Mouse (Mus musculus) heart, embryonic 15.5 days (tissue): ENCODE measurements around the gene Ackr3. TPM values are rescaled to one million over a fixed set of nuclear protein-coding genes. Genes with fewer than 3 reads are reported as not detected.

Source experiments
- ATAC-seq: fragments of 200-750 bp; cut with Nextera tagmentation; replicated peaks from 2 replicates; pipeline ENCODE4 v1.8.0; 2017; ENCODE audit warnings: low read depth, moderate TSS enrichment; ENCODE audit not compliant: insufficient number of reproducible peaks, insufficient read depth, low FRiP score
- H3K27ac ChIP-seq: fragments of 300-500 bp; sonication (generic); 2 replicates; pipeline ENCODE4 v1.5.1; 2015; ENCODE audit warnings: mild to moderate bottlenecking, inconsistent platforms
- H3K27me3 ChIP-seq: fragments of 300-500 bp; sonication (generic); 2 replicates; pipeline ENCODE4 v1.6.1; 2015; ENCODE audit warnings: inconsistent platforms
- H3K36me3 ChIP-seq: fragments of 300-500 bp; sonication (generic); 2 replicates; pipeline ENCODE4 v1.6.1; 2015; ENCODE audit warnings: mild to moderate bottlenecking, inconsistent platforms
- H3K4me1 ChIP-seq: fragments of 300-500 bp; sonication (generic); replicated peaks from 2 replicates; pipeline ENCODE4 v1.6.1; 2015; ENCODE audit warnings: inconsistent platforms
- H3K4me2 ChIP-seq: fragments of 300-500 bp; sonication (generic); 2 replicates; pipeline ENCODE4 v1.6.1; 2015; ENCODE audit warnings: inconsistent platforms, mild to moderate bottlenecking, moderate library complexity
- H3K4me3 ChIP-seq: fragments of 300-500 bp; sonication (generic); 2 replicates; pipeline ENCODE4 v1.5.1; 2015; ENCODE audit warnings: mild to moderate bottlenecking, inconsistent platforms
- H3K9ac ChIP-seq: fragments of 300-500 bp; sonication (generic); 2 replicates; pipeline ENCODE4 v1.6.1; 2015; ENCODE audit warnings: mild to moderate bottlenecking, inconsistent platforms
- H3K9me3 ChIP-seq: fragments of 300-500 bp; sonication (generic); replicated peaks from 2 replicates; pipeline ENCODE4 v1.6.1; 2016; ENCODE audit warnings: inconsistent platforms
- WGBS: fragments of 180-500 bp; shearing (Covaris S2); methylation state at CpG from one replicate; pipeline ENCODE4 v1.1.7; 2015; ENCODE audit warnings: mixed read lengths; 5-methylcytosine and 5-hydroxymethylcytosine counted together
- polyA plus RNA-seq: library from polyadenylated mRNA; unstranded; fragments of >200 nt; fragmentation: Nextera tagmentation; extraction: Ambion mirVana; gene quantifications from 2 replicates; pipeline ENCODE4 v1.2.1, GENCODE M21; 2015

Ackr3 gene
- polyA plus RNA-seq, 1 experiment from 2014 or later = 26.9 TPM

DNA sequence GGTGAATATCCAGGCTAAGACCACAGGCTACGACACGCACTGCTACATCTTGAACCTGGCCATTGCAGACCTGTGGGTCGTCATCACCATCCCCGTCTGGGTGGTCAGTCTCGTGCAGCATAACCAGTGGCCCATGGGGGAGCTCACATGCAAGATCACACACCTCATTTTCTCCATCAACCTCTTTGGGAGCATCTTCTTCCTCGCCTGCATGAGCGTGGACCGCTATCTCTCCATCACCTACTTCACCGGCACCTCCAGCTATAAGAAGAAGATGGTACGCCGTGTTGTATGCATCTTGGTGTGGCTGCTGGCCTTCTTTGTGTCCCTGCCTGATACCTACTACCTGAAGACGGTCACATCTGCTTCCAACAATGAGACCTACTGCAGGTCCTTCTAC lies 10.2 kb downstream of the Ackr3 start:
- ATAC-seq = no peak
- H3K36me3 ChIP-seq = peaks cover 7% of the 10 kb centered on the region
- no peak overlapping the region for H3K27ac ChIP-seq
- H3K27me3 ChIP-seq = no peaks in the 10 kb centered on the region
- H3K9me3 ChIP-seq = no peaks in the 10 kb centered on the region
- WGBS = 92% methylated on average over 12 of the region's 12 CpGs
- H3K4me2 ChIP-seq = no peak overlapping the region
- H3K4me3 ChIP-seq = no peak overlapping the region
- peaks cover 14% of the 10 kb centered on the region for H3K4me1 ChIP-seq
- H3K9ac ChIP-seq = no peak overlapping the region

DNA sequence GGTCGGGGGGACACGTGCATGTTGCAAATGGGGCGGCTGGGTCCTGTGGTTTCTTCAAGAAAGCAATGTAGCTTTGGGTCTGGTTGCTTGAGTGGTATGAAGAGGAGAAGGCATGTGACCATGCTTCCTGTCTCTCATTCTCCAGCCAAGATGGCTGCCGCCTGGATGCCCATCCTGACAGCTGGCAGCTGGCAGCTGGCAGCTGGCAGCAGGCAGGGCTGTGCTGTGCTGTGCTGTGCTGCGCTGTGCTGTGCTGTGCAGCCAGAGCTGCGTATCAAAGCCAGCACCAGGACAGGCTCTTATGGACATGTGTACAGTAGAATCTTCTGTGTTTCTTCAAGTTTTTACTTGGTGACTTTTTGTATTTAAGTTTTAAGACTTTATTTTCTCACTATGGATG lies 11.1 kb downstream of the Ackr3 start:
- H3K4me1 ChIP-seq = peaks cover 9% of the 10 kb centered on the region; the same call in 1 of the 2 replicates
- H3K27ac ChIP-seq = no peak overlapping the region
- peaks cover 7% of the 10 kb centered on the region for H3K36me3 ChIP-seq
- no peak for ATAC-seq
- no peak overlapping the region for H3K9ac ChIP-seq
- no peak overlapping the region for H3K4me3 ChIP-seq
- WGBS = 86% methylated on average over 6 of the region's 6 CpGs
- no peaks in the 10 kb centered on the region for H3K27me3 ChIP-seq
- no peak overlapping the region for H3K4me2 ChIP-seq
- H3K9me3 ChIP-seq = no peaks in the 10 kb centered on the region

DNA sequence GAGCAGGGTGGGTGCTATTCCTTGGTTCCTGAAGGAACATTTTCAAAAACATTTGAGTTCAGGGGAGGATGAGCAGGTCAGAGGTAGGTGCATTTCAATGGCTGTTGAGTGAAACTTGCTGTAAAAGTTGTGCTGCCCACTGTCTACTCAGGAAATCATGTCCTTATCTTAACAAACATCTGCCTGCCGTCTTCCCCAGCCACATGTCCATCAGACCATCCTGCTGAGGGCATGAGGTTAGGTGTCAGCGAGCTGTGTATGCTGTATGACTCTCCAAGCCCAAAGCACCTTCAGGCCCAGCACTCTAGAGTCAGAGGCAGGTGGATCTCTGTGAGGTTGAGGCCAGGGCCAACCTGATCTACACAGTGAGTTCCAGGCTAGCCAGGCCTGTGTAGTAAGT lies 12.1 kb downstream of the Ackr3 start:
- H3K4me2 ChIP-seq = no peak overlapping the region
- H3K27ac ChIP-seq = no peak overlapping the region

DNA sequence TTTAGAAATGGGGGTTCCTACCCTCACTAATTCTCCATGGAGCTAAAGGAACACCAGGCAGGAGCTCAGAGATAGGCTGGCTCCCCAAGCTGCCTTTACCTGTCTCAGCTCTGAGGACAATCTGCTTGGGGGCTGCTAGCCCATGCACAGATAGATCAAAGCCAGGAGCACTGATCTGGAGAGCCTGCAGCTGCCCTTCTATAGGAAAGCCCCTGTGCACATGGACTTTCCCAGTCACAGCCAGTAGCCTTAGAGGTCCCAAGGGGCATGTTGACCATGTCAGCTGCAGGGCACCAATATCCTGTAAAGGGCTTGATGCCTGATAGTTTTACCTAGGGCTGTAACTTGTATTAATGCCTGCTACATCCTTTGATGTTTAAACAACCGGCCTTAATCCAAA lies 12.6 kb downstream of the Ackr3 start:
- no peaks in the 10 kb centered on the region for H3K9me3 ChIP-seq
- no peaks in the 10 kb centered on the region for H3K27me3 ChIP-seq
- no peak overlapping the region for H3K4me3 ChIP-seq
- WGBS = 69% methylated on average over 1 of the region's 1 CpGs
- no peak overlapping the region for H3K27ac ChIP-seq
- H3K9ac ChIP-seq = no peak overlapping the region
- no peaks in the 10 kb centered on the region for H3K4me1 ChIP-seq
- H3K4me2 ChIP-seq = no peak overlapping the region
- H3K36me3 ChIP-seq = peaks cover 7% of the 10 kb centered on the region
- no peak for ATAC-seq

More for the DNA sequence above, 12.1 kb downstream of the Ackr3 start:
- 37% methylated on average over 2 of the region's 2 CpGs for WGBS
- H3K9ac ChIP-seq = no peak overlapping the region
- H3K27me3 ChIP-seq = no peaks in the 10 kb centered on the region
- no peak for ATAC-seq
- peaks cover 7% of the 10 kb centered on the region for H3K36me3 ChIP-seq
- H3K4me3 ChIP-seq = no peak overlapping the region
- H3K4me1 ChIP-seq = 0 out of 2 replicates have a peak, but pooled peaks cover 2% of the 10 kb centered on the region
- H3K9me3 ChIP-seq = no peaks in the 10 kb centered on the region

DNA sequence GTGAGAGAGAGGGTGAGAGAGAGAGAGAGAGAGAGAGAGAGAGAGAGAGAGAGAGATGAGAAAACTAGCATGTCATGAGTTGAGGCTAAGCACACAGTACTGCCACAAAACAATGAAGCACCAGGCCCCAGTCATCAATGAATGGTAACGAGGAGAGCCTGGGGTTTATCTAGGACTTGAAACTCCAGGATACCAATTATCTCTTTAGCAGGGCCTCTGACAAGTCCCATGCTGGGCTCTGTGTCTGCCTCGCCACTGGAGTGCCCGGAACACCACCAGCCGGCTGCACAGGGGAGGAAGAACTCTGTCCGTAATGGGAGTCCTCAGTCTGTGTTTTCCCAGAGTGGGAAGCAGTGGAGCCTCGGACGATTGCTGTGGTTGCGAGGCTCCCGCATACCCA lies 16.5 kb downstream of the Ackr3 start:
- no peak overlapping the region for H3K27ac ChIP-seq
- H3K27me3 ChIP-seq = no peaks in the 10 kb centered on the region
- H3K4me3 ChIP-seq = no peak overlapping the region
- H3K9ac ChIP-seq = no peak overlapping the region
- ATAC-seq = no peak
- no peaks in the 10 kb centered on the region for H3K36me3 ChIP-seq
- peaks cover 3% of the 10 kb centered on the region for H3K4me1 ChIP-seq
- WGBS = 26% methylated on average over 9 of the region's 9 CpGs
- H3K9me3 ChIP-seq = no peaks in the 10 kb centered on the region
- H3K4me2 ChIP-seq = no peak overlapping the region

DNA sequence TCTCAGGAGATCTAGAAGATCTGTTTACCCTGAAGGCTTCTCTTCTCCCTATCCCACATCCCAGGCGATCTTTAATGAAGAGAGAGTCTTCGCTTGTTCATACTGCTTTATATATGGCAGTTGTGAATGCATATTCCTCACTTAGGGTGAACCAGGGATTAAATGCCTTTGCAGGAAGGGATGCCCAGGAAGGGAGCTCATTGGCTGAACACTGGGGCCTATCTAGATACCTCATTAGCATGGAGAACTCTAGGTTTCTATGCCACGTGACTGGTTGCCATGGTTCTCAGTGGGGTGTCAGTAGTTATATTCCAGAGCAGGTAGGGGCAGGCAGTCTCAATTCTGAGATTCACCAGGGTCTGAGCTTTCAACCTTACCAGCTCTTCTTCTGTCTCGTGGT lies 17.1 kb downstream of the Ackr3 start:
- no peak for ATAC-seq
- Histone ChIP-seq H3K4me3 (no peak overlapping the region), H3K4me1 (peaks cover 8% of the 10 kb centered on the region), H3K9me3 (no peaks in the 10 kb centered on the region), H3K4me2 (no peak overlapping the region), H3K36me3 (no peaks in the 10 kb centered on the region), H3K9ac (no peak overlapping the region), H3K27ac (no peak overlapping the region), H3K27me3 (no peaks in the 10 kb centered on the region)
- 87% methylated on average over 4 of the region's 4 CpGs for WGBS

DNA sequence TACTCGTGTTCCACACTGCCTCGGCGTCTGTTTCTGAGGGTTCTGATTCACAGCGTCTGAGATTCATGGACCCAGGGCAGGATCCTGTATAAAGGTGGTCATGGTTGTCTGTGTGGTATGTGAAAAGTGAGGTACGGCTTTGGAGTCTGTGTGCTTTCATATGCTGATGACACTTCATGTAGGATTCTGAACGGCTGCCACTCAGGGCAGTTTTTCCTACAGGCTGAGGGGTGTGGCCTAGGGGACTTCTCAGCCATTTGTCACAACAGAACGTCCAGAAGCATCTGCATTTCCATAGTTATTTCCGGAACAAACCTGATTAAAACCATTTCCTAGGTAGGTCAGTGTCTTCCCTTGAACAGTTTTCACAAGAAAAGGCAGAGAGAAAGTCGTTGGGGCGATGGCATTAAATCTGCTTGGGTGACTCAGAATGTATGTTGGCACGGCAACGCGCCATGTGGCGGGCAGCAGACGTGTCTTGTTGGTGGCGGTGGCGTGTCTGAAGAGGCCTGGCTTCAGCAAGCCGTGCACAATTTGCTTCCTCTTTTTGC lies 18.1 kb downstream of the Ackr3 start:
- 77% methylated on average over 18 of the region's 18 CpGs for WGBS
- H3K4me1 ChIP-seq = peaks cover 8% of the 10 kb centered on the region
- ATAC-seq = no peak
- H3K27ac ChIP-seq = no peak overlapping the region
- H3K4me2 ChIP-seq = no peak overlapping the region
- no peak overlapping the region for H3K9ac ChIP-seq
- H3K36me3 ChIP-seq = no peaks in the 10 kb centered on the region
- no peaks in the 10 kb centered on the region for H3K9me3 ChIP-seq
- no peaks in the 10 kb centered on the region for H3K27me3 ChIP-seq
- H3K4me3 ChIP-seq = no peak overlapping the region

DNA sequence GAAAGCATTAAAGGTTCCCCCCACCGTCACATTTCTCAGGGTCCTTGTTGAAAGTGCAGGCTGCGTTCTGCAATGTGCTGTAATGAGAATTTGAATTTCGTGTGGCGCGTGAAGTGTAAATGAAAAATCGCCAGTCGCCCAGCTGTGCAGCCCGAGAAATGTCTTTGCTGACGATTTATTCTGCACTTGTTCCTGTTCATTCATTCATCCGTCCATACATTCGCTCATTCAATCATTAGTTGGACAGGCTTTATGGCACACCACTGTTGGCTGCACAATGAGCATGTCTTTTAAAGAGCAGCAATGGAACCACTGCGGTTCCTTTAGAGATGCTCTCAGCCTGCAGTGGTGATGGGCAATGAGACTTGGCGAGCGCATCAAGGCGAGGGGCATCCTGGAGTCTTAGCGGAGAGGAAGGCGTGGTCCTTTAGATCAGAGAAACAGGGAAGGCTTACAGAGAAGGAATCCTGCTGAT lies 18.7 kb downstream of the Ackr3 start:
- no peaks in the 10 kb centered on the region for H3K27me3 ChIP-seq
- H3K36me3 ChIP-seq = no peaks in the 10 kb centered on the region
- ATAC-seq = no peak
- WGBS = 86% methylated on average over 17 of the region's 17 CpGs
- H3K9me3 ChIP-seq = no peaks in the 10 kb centered on the region
- H3K4me2 ChIP-seq = no peak overlapping the region
- no peak overlapping the region for H3K4me3 ChIP-seq
- H3K9ac ChIP-seq = no peak overlapping the region
- H3K4me1 ChIP-seq = peaks cover 11% of the 10 kb centered on the region
- H3K27ac ChIP-seq = no peak overlapping the region

DNA sequence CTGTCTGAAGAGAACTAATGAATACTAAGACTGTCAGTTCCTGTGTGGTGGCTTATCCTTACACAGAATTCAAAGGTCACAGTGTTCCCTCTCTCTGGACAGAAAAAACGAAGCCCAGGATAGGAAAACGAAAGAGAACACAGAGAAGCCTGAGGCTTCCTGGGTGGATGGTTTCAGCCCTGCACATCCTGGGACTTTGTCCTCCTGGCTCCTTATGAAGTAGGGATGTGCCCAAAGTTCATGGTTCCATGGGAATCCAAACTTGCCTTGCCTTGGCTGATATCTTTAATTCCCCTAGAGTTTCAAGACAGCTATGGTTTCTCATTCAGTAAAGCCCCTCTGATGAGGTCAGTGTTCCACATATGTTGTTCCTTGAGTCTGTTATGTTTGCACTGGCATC lies 19.2 kb downstream of the Ackr3 start:
- peaks cover 16% of the 10 kb centered on the region for H3K4me1 ChIP-seq
- WGBS = 78% methylated on average over 2 of the region's 2 CpGs
- no peak overlapping the region for H3K4me3 ChIP-seq

DNA sequence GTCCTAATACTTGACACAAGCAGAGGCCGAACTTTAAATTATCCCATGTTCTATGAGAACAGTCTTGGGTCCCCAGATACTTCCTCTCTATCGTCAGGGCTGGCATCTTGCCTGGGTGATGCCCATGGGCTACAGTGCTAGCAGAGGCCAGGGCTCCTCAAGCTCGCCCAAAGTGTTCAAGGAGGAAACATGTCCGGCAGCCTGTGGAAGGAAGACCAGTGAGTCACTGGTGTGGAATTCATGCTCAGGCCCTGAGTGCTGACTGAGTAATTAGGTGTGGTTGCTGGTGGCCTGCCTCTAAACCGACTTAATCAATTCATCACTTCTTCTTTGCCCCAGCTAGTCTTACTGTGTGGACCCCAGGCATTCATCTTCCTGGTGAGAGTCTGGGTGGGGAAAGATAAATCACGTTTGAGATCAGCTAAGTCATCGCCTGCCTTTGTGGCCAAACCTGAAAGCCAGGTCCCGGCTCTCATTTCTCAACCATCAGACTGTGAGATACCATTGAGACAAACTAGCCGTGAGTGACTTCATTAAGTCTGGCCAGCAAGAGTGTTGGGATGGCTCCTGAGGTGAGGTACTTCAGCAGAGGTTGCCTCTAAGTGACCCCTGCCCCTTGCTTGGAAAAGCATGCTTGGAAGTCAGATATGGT lies 21.9 kb downstream of the Ackr3 start:
- no peak overlapping the region for H3K4me2 ChIP-seq
- no peaks in the 10 kb centered on the region for H3K36me3 ChIP-seq
- 37% methylated on average over 9 of the region's 9 CpGs for WGBS
- H3K27ac ChIP-seq = no peak overlapping the region
- no peak overlapping the region for H3K4me3 ChIP-seq
- no peak overlapping the region for H3K9ac ChIP-seq
- peak; percentile 38; the same call in 1 of the 2 replicates for ATAC-seq
- H3K4me1 ChIP-seq = peaks cover 28% of the 10 kb centered on the region
- H3K27me3 ChIP-seq = no peaks in the 10 kb centered on the region; the same call in 1 of the 2 replicates
- no peaks in the 10 kb centered on the region for H3K9me3 ChIP-seq

More for the DNA sequence above, 19.2 kb downstream of the Ackr3 start:
- H3K4me2 ChIP-seq = no peak overlapping the region
- no peaks in the 10 kb centered on the region for H3K27me3 ChIP-seq
- H3K27ac ChIP-seq = no peak overlapping the region
- no peaks in the 10 kb centered on the region for H3K9me3 ChIP-seq
- no peaks in the 10 kb centered on the region for H3K36me3 ChIP-seq
- no peak overlapping the region for H3K9ac ChIP-seq
- no peak for ATAC-seq

DNA sequence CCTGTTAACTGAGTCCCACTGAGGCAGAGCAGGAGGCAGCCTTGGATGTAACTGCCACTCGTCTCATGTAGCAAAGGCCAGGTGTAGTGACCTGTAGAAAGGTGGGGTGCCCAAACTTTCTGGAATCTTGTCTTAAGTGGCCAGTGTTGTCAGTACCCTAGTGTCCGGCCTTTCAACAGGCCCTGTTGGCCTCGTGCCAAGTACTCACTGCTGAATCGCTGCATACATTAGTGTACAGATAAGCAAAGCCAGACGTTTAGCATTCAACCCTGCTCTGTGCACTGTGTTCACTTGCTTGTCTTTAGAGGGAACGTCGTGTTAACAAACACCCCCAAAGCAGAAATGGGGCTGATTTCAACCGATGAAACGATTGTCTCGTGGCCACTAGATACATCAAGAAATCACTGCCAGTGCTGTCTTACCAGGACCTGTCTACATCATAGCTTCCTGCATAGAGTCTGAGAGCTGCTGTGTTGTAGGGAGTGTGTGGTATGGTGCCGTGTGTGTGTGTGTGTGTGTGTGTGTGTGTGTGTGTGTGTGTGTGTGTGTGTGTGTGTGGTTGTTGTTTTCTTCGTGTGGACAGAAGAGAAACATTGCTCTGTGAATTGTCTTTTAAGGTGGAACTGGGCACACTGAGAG lies 24.0 kb downstream of the Ackr3 start:
- 12% methylated on average over 12 of the region's 12 CpGs for WGBS
- H3K27ac ChIP-seq = 0 out of 2 replicates have a peak overlapping the region, but pooled peaks have one; percentile 21
- H3K4me1 ChIP-seq = peaks cover 28% of the 10 kb centered on the region
- H3K36me3 ChIP-seq = no peaks in the 10 kb centered on the region
- H3K9ac ChIP-seq = no peak overlapping the region
- H3K27me3 ChIP-seq = no peaks in the 10 kb centered on the region; the same call in 1 of the 2 replicates
- H3K9me3 ChIP-seq = no peaks in the 10 kb centered on the region
- H3K4me2 ChIP-seq = peak overlapping the region; percentile 15; the same call in 1 of the 2 replicates
- ATAC-seq = peak; percentile 77
- H3K4me3 ChIP-seq = no peak overlapping the region
